Mouse (Mus musculus): ENCODE data around the gene Rusc2.

- TF ChIP-seq CTCF (IDR thresholded peaks at IDR 0.05; ENCODE audit: low read depth) (no peak), EP300 (IDR thresholded peaks at IDR 0.05; ENCODE audit: low read depth) (no peak)
These were observed 41.5 kb upstream of the Rusc2 start for GRCm38 (mm10) chr4:43340096-43340804.

All from liver, postnatal 0 days (tissue).